Mouse (Mus musculus): ENCODE measurements around the gene Sdhd. TPM values are rescaled to one million over a fixed set of nuclear protein-coding genes. Genes with fewer than 3 reads are reported as not detected.

The Sdhd gene
- polyA plus RNA-seq, 1 experiment from 2014 or later, result 272 TPM

- Histone ChIP-seq H3K4me3 (peak overlapping the region; percentile 91), H3K9me3 (no peaks in the 10 kb centered on the region), H3K27me3 (ENCODE audit: insufficient read depth, poor library complexity, severe bottlenecking) (no peaks in the 10 kb centered on the region), H3K4me1 (replicated peaks) (peaks cover 27% of the 10 kb centered on the region), H3K36me3 (peaks cover 60% of the 10 kb centered on the region), H3K27ac (peak overlapping the region; percentile 96)
- under 1% methylated on average over 24 of the region's 24 CpGs for WGBS
- DNase-seq (ENCODE audit: low spot score), result no peak
Observed at GRCm38 (mm10) chr9:50603998-50604324, 349 bp upstream of the Sdhd start.

DNA sequence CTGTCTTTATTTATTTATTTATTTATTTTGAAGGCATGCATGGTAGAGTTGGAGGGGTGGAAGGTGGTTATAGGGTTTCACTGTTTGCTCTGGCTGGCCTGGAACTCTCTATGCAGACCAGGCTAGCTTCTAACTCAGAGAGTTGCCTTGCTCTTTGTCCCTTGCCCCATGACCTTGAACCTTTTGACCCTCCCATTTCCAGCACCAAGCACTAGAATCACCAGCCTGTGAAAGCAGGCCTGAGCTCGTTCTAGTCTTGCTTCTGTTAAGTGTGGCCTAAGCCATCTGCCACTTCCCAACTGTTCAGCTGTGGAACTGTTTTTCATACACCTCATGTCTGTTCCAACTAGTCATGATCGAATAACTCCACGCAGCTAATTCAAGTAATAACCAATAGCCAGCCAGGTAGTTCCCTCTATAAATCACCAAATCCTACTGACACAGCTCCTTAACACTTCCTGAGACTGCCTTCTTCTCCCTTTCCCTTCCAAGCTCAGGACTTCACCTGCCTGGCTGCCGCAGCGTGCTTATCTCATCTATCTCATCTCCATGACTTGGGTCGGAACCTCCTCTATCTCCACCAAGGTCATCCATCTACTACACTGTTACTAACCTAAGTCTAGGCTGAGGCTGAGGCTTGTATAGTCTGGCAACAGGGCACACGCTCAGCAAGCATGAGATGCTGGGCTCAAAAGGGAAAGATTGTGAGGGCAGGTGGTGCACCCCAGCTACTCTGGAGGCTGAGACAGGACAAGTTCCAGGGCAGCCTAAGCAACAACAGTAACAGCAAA lies 1.4 kb downstream of the Sdhd start:
- no peak for DNase-seq (ENCODE audit: low spot score)
- H3K27me3 ChIP-seq (ENCODE audit: insufficient read depth, poor library complexity, severe bottlenecking), result no peaks in the 10 kb centered on the region
- H3K9me3 ChIP-seq, result no peaks in the 10 kb centered on the region
- WGBS, result 90% methylated on average over 7 of the region's 7 CpGs
- peak overlapping the region; percentile 91 for H3K4me3 ChIP-seq
- H3K36me3 ChIP-seq, result peaks cover 60% of the 10 kb centered on the region
- peaks cover 27% of the 10 kb centered on the region for H3K4me1 ChIP-seq (replicated peaks)
- H3K27ac ChIP-seq, result 0 out of 2 replicates have a peak overlapping the region, but pooled peaks have one; percentile 16

GRCm38 (mm10) chr9:50601536-50601935 lies 2.1 kb downstream of the Sdhd start:
- Histone ChIP-seq H3K27ac (no peak overlapping the region), H3K9me3 (no peaks in the 10 kb centered on the region), H3K4me3 (no peak overlapping the region), H3K36me3 (peaks cover 60% of the 10 kb centered on the region), H3K27me3 (ENCODE audit: insufficient read depth, poor library complexity, severe bottlenecking) (no peaks in the 10 kb centered on the region), H3K4me1 (replicated peaks) (peaks cover 27% of the 10 kb centered on the region)
- WGBS, result 90% methylated on average over 6 of the region's 6 CpGs
- DNase-seq (ENCODE audit: low spot score), result no peak

GRCm38 (mm10) chr9:50596973-50597372 lies 6.6 kb downstream of the Sdhd start:
- H3K27ac ChIP-seq, result no peak overlapping the region
- H3K27me3 ChIP-seq (ENCODE audit: insufficient read depth, poor library complexity, severe bottlenecking), result no peaks in the 10 kb centered on the region
- peaks cover 6% of the 10 kb centered on the region for H3K4me1 ChIP-seq (replicated peaks)
- no peak overlapping the region for H3K4me3 ChIP-seq
- no peak for DNase-seq (ENCODE audit: low spot score)
- H3K36me3 ChIP-seq, result peaks cover 66% of the 10 kb centered on the region
- 93% methylated on average over 8 of the region's 8 CpGs for WGBS
- H3K9me3 ChIP-seq, result no peaks in the 10 kb centered on the region

GRCm38 (mm10) chr9:50594794-50595417 lies 8.7 kb downstream of the Sdhd start:
- no peak overlapping the region for H3K27ac ChIP-seq
- no peaks in the 10 kb centered on the region for H3K27me3 ChIP-seq (ENCODE audit: insufficient read depth, poor library complexity, severe bottlenecking)
- no peaks in the 10 kb centered on the region for H3K4me1 ChIP-seq (replicated peaks)
- 83% methylated on average over 12 of the region's 12 CpGs for WGBS
- no peaks in the 10 kb centered on the region for H3K9me3 ChIP-seq
- peaks cover 55% of the 10 kb centered on the region for H3K36me3 ChIP-seq
- no peak for DNase-seq (ENCODE audit: low spot score)
- H3K4me3 ChIP-seq, result no peak overlapping the region

DNA sequence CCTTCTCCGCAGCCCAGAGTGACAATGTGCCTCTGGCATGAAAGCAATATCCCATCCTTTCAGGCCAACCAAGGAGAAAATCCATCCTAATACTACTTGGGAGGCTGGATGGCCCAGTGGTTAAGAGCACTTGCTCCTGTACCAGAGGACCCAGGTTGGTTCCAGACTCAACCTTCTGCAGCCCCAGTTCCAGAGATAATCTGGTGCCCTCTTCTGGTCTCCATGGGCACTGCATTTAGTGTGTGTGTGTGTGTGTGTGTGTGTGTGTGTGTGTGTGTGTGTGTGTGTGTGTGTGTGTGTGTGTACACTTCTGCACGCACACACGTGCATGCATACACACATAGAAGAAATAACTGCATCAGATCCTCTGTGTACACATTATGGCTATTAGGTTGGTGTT lies 10.1 kb downstream of the Sdhd start:
- H3K4me3 ChIP-seq, result no peak overlapping the region
- H3K9me3 ChIP-seq, result no peaks in the 10 kb centered on the region
- WGBS, result 78% methylated on average over 3 of the region's 3 CpGs
- H3K36me3 ChIP-seq, result peaks cover 41% of the 10 kb centered on the region
- no peaks in the 10 kb centered on the region for H3K4me1 ChIP-seq (replicated peaks)
- peak; percentile 22 for DNase-seq (ENCODE audit: low spot score)
- no peaks in the 10 kb centered on the region for H3K27me3 ChIP-seq (ENCODE audit: insufficient read depth, poor library complexity, severe bottlenecking)
- H3K27ac ChIP-seq, result no peak overlapping the region

- Histone ChIP-seq H3K9me3 (no peaks in the 10 kb centered on the region), H3K27me3 (ENCODE audit: insufficient read depth, poor library complexity, severe bottlenecking) (no peaks in the 10 kb centered on the region), H3K36me3 (peaks cover 35% of the 10 kb centered on the region), H3K27ac (no peak overlapping the region), H3K4me3 (no peak overlapping the region), H3K4me1 (replicated peaks) (no peaks in the 10 kb centered on the region)
- no peak for DNase-seq (ENCODE audit: low spot score)
- WGBS, result 92% methylated on average over 9 of the region's 9 CpGs
Observed at GRCm38 (mm10) chr9:50592955-50593354, 10.7 kb downstream of the Sdhd start.

GRCm38 (mm10) chr9:50590856-50591518 lies 12.6 kb downstream of the Sdhd start:
- Histone ChIP-seq H3K9me3 (no peaks in the 10 kb centered on the region), H3K36me3 (peaks cover 16% of the 10 kb centered on the region), H3K27ac (no peak overlapping the region), H3K27me3 (ENCODE audit: insufficient read depth, poor library complexity, severe bottlenecking) (no peaks in the 10 kb centered on the region), H3K4me1 (replicated peaks) (no peaks in the 10 kb centered on the region), H3K4me3 (no peak overlapping the region)
- 83% methylated on average over 10 of the region's 10 CpGs for WGBS
- no peak for DNase-seq (ENCODE audit: low spot score)

GRCm38 (mm10) chr9:50586955-50587354 lies 16.7 kb downstream of the Sdhd start:
- 71% methylated on average over 4 of the region's 4 CpGs for WGBS
- no peaks in the 10 kb centered on the region for H3K4me1 ChIP-seq (replicated peaks)
- H3K4me3 ChIP-seq, result no peak overlapping the region
- H3K36me3 ChIP-seq, result no peaks in the 10 kb centered on the region
- no peaks in the 10 kb centered on the region for H3K27me3 ChIP-seq (ENCODE audit: insufficient read depth, poor library complexity, severe bottlenecking)
- H3K9me3 ChIP-seq, result no peaks in the 10 kb centered on the region
- no peak overlapping the region for H3K27ac ChIP-seq
- no peak for DNase-seq (ENCODE audit: low spot score)

DNA sequence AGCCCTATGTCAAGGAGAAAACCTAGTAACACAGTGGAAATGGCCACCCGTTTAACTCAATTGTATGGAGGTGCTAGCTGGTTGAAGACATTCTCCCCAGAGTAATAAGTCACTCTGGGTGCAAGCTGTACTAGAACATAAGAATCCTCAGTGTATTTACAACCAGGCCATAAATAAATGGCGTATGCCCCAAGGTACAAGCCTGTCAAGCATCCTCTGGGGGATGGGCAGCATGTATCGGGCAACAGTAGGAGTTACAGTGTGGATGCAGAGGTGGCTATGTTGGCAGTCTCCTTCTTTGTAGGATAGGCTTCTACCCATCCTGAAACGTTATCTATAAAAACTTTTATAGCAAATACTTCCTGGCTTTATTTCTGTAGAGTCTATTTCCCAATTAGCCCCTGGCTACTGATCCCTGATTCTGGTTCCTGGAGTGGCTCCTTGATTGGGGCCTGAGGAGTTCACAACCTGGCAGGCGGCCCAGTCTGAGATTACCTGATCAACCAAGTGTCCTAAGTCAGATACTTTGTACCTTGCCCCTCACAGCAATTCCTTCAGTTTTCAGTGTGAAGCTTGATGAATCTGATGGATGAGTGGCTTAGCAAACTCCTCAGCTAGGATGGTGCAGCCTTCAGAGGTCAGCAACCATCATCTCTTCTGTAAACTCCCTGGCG lies 18.3 kb downstream of the Sdhd start:
- no peak overlapping the region for H3K27ac ChIP-seq
- 82% methylated on average over 6 of the region's 6 CpGs for WGBS
- no peaks in the 10 kb centered on the region for H3K36me3 ChIP-seq
- no peaks in the 10 kb centered on the region for H3K27me3 ChIP-seq (ENCODE audit: insufficient read depth, poor library complexity, severe bottlenecking)
- H3K9me3 ChIP-seq, result no peaks in the 10 kb centered on the region
- H3K4me3 ChIP-seq, result no peak overlapping the region
- H3K4me1 ChIP-seq (replicated peaks), result no peaks in the 10 kb centered on the region
- DNase-seq (ENCODE audit: low spot score), result no peak

- DNase-seq (ENCODE audit: low spot score), result no peak
- WGBS, result 49% methylated on average over 4 of the region's 4 CpGs
- Histone ChIP-seq H3K4me1 (replicated peaks) (no peaks in the 10 kb centered on the region), H3K36me3 (no peaks in the 10 kb centered on the region), H3K9me3 (no peaks in the 10 kb centered on the region), H3K27me3 (ENCODE audit: insufficient read depth, poor library complexity, severe bottlenecking) (no peaks in the 10 kb centered on the region), H3K27ac (no peak overlapping the region), H3K4me3 (no peak overlapping the region)
Observed at GRCm38 (mm10) chr9:50580370-50580769, 23.2 kb downstream of the Sdhd start.

GRCm38 (mm10) chr9:50569599-50570525 lies 33.8 kb downstream of the Sdhd start:
- H3K4me1 ChIP-seq (replicated peaks), result no peaks in the 10 kb centered on the region
- no peaks in the 10 kb centered on the region for H3K9me3 ChIP-seq
- H3K27me3 ChIP-seq (ENCODE audit: insufficient read depth, poor library complexity, severe bottlenecking), result no peaks in the 10 kb centered on the region
- DNase-seq (ENCODE audit: low spot score), result no peak
- H3K27ac ChIP-seq, result no peak overlapping the region
- 81% methylated on average over 10 of the region's 10 CpGs for WGBS
- no peak overlapping the region for H3K4me3 ChIP-seq
- no peaks in the 10 kb centered on the region for H3K36me3 ChIP-seq

Data from hindbrain, embryonic 10.5 days (tissue).